Mouse (Mus musculus) cerebellum, adult 2 months (tissue): ENCODE measurements around the gene Mllt10. TPM values are rescaled to one million over a fixed set of nuclear protein-coding genes. Genes with fewer than 3 reads are reported as not detected.

Source experiments
- DNase-seq, 2 experiments: peaks; one replicate each; pipeline ENCODE4 v3.0.0; 2021
- H3K27ac ChIP-seq: fragments of 200-500 bp; 2 replicates; pipeline ENCODE4 v1.5.1; 2012; ENCODE audit warnings: low read length, control low read depth, inconsistent platforms; ENCODE audit not compliant: insufficient read depth
- H3K27me3 ChIP-seq: fragments of 200-500 bp; 2 replicates; pipeline ENCODE4 v1.6.1; 2012; ENCODE audit warnings: inconsistent platforms, mild to moderate bottlenecking, low read length, moderate library complexity; ENCODE audit not compliant: control insufficient read depth, insufficient read depth
- H3K4me1 ChIP-seq: fragments of 200-500 bp; 2 replicates; pipeline ENCODE4 v1.6.1; 2011; ENCODE audit warnings: low read length; ENCODE audit not compliant: control insufficient read depth, insufficient read depth
- H3K4me3 ChIP-seq: fragments of 200-500 bp; replicated peaks from 2 replicates; pipeline ENCODE3; 2011; ENCODE audit warnings: mild to moderate bottlenecking, low read depth, low read length, control low read depth; ENCODE audit not compliant: insufficient read depth
- CTCF ChIP-seq: fragments of 200-500 bp; IDR thresholded peaks from 2 replicates; pipeline ENCODE4 v1.5.1; 2011; ENCODE audit warnings: low read depth, mild to moderate bottlenecking, control low read depth, low read length, moderate library complexity, borderline replicate concordance; ENCODE audit not compliant: insufficient read depth
- POLR2A ChIP-seq: fragments of 200-500 bp; IDR thresholded peaks from 2 replicates; pipeline ENCODE4 v1.6.1; 2011; ENCODE audit warnings: low read length, control low read depth, borderline replicate concordance; ENCODE audit not compliant: insufficient read depth
- WGBS: fragments of 180-500 bp; shearing (Covaris S2); methylation state at CpG from one replicate; pipeline ENCODE4 v1.1.7; 2018; 5-methylcytosine and 5-hydroxymethylcytosine counted together
- polyA plus RNA-seq: library from polyadenylated mRNA; depleted of rRNA; stranded (reverse); fragments of >200 nt; gene quantifications from 2 replicates; pipeline ENCODE4 v1.2.3, GENCODE M21; 2012

Gene Mllt10
- polyA plus RNA-seq, 1 experiment: 45.6 TPM

- Histone ChIP-seq H3K4me3 (no peak overlapping the region), H3K27ac (no peak overlapping the region; the same call in 1 of the 2 replicates), H3K4me1 (peaks cover 13% of the 10 kb centered on the region), H3K27me3 (no peaks in the 10 kb centered on the region)
- peak; percentile 53 to 68 for DNase-seq
- WGBS: 17% methylated on average over 7 of the region's 7 CpGs
- TF ChIP-seq POLR2A: no peak
- TF ChIP-seq CTCF: no peak
These were observed 154.3 kb downstream of the Mllt10 start for GRCm38 (mm10) chr2:18209211-18209823.

GRCm38 (mm10) chr2:18209948-18210347 lies 154.9 kb downstream of the Mllt10 start:
- no peak for DNase-seq
- no peak overlapping the region for H3K4me3 ChIP-seq
- no peak overlapping the region for H3K27ac ChIP-seq
- TF ChIP-seq POLR2A: no peak
- no peak for TF ChIP-seq CTCF
- no peaks in the 10 kb centered on the region for H3K27me3 ChIP-seq
- WGBS: 89% methylated on average over 4 of the region's 4 CpGs
- peaks cover 13% of the 10 kb centered on the region for H3K4me1 ChIP-seq

GRCm38 (mm10) chr2:18214031-18214430 lies 159.0 kb downstream of the Mllt10 start:
- 77% methylated on average over 2 of the region's 2 CpGs for WGBS
- Histone ChIP-seq H3K4me1 (peaks cover 21% of the 10 kb centered on the region), H3K27ac (no peak overlapping the region), H3K4me3 (no peak overlapping the region), H3K27me3 (no peaks in the 10 kb centered on the region)
- no peak for DNase-seq
- TF ChIP-seq CTCF (no peak), POLR2A (no peak)

GRCm38 (mm10) chr2:18217867-18218266 lies 162.8 kb downstream of the Mllt10 start:
- peaks cover 28% of the 10 kb centered on the region for H3K4me1 ChIP-seq
- no peaks in the 10 kb centered on the region for H3K27me3 ChIP-seq
- WGBS: 20% methylated on average over 3 of the region's 3 CpGs
- H3K4me3 ChIP-seq: no peak overlapping the region
- no peak for TF ChIP-seq POLR2A
- peak; percentile 84 for TF ChIP-seq CTCF
- H3K27ac ChIP-seq: peak overlapping the region; percentile 84
- peak; percentile 92 to 95 for DNase-seq

GRCm38 (mm10) chr2:18218500-18218899 lies 163.5 kb downstream of the Mllt10 start:
- 6% methylated on average over 5 of the region's 5 CpGs for WGBS
- H3K27ac ChIP-seq: peak overlapping the region; percentile 71

GRCm38 (mm10) chr2:18219136-18219535 lies 164.1 kb downstream of the Mllt10 start:
- TF ChIP-seq CTCF: no peak
- TF ChIP-seq POLR2A: no peak
- DNase-seq: peak; percentile 53 to 66
- H3K4me1 ChIP-seq: peaks cover 28% of the 10 kb centered on the region
- no peak overlapping the region for H3K4me3 ChIP-seq
- 17% methylated on average over 8 of the region's 8 CpGs for WGBS
- H3K27me3 ChIP-seq: no peaks in the 10 kb centered on the region
- H3K27ac ChIP-seq: peak overlapping the region; percentile 44

More at GRCm38 (mm10) chr2:18218500-18218899, 163.5 kb downstream of the Mllt10 start:
- Histone ChIP-seq H3K4me1 (peaks cover 28% of the 10 kb centered on the region), H3K27me3 (no peaks in the 10 kb centered on the region), H3K4me3 (no peak overlapping the region)
- TF ChIP-seq POLR2A (no peak), CTCF (no peak)
- DNase-seq: peak; percentile 63 to 67

- Histone ChIP-seq H3K27ac (peak overlapping the region; percentile 44), H3K4me1 (peaks cover 28% of the 10 kb centered on the region), H3K4me3 (no peak overlapping the region), H3K27me3 (no peaks in the 10 kb centered on the region)
- peak; percentile 44 to 45 for DNase-seq
- WGBS: 52% methylated on average over 13 of the region's 13 CpGs
- TF ChIP-seq POLR2A (no peak), CTCF (no peak)
These were observed 164.5 kb downstream of the Mllt10 start for GRCm38 (mm10) chr2:18219569-18219968.

GRCm38 (mm10) chr2:18228486-18229062 lies 173.5 kb downstream of the Mllt10 start:
- no peak overlapping the region for H3K27ac ChIP-seq
- no peak overlapping the region for H3K4me3 ChIP-seq
- no peaks in the 10 kb centered on the region for H3K4me1 ChIP-seq
- no peak for DNase-seq
- no peak for TF ChIP-seq CTCF
- no peak for TF ChIP-seq POLR2A
- 89% methylated on average over 8 of the region's 8 CpGs for WGBS
- no peaks in the 10 kb centered on the region for H3K27me3 ChIP-seq
